Mouse (Mus musculus): Measurements from ENCODE around the gene 3830403N18Rik.
"Not testable (repeated sequence)": the region's sequence is repeated elsewhere in the genome, so short reads cannot be mapped to it uniquely, and the experiment has no call there.

Gene 3830403N18Rik

GRCm38 (mm10) chrX:56136336-56136909 lies at the start of gene 3830403N18Rik:
Gene 3830403N18Rik (plus strand): TSS chrX:56136572.
- not testable (repeated sequence) for DNase-seq

- DNase-seq: no peak
Observed at GRCm38 (mm10) chrX:56151396-56151795, 15.0 kb downstream of the 3830403N18Rik start.

- not testable (repeated sequence) for DNase-seq
Observed at GRCm38 (mm10) chrX:56186449-56186848, 50.1 kb downstream of the 3830403N18Rik start.

All from kidney, postnatal 10 days (tissue).